ENCODE assay signal across 13 mouse cellular contexts in the genomic region with DNA sequence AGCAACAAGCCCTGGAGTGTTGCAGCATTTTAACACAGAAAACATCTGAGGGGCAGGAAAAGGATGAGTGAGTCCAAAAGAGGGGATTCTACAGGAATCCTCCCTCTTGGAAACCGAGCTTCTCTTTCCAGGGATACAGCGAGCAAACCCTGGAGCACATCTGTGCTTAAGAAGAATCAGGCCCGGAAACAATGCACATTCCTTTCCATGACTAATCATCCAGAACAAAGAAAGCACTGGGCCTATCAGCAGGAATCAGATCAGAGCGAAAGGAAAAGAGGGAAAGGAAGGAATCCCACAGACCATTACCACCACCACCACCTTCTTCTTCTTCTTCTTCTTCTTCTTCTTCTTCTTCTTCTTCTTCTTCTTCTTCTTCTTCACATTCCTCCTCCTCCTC. TPM values are rescaled to one million over a fixed set of nuclear protein-coding genes. Genes with fewer than 3 reads are reported as not detected.
DNase-seq lines count a peak whose midpoint lies in the region; ATAC-seq and TF ChIP-seq lines count a peak whose summit lies in the region.
"Had no signal": no experiment of that assay in that cellular context is flagged by ENCODE, and none has a peak within 500 bp of the region (broad histone marks: within the 10 kb centered on the region; RNA-seq: fewer than 3 reads in every experiment).

No protein-coding gene starts in this region.

- 14% methylated on average over 4 of the region's 4 CpGs for WGBS in hindbrain, embryonic 11.5 days
- 10% methylated on average over 4 of the region's 4 CpGs for WGBS in hindbrain, embryonic 14.5 days
- 10% methylated on average over 4 of the region's 4 CpGs for WGBS in midbrain, embryonic 11.5 days
- WGBS in midbrain, postnatal 0 days, result 16% methylated on average over 4 of the region's 4 CpGs

- H3K4me2 ChIP-seq in hindbrain, embryonic 11.5 days (replicated peaks; ENCODE audit: low read depth, low read length), result no peak overlapping the region
- no peak overlapping the region for H3K4me2 ChIP-seq in hindbrain, embryonic 14.5 days (replicated peaks)
- no peak overlapping the region for H3K4me2 ChIP-seq in midbrain, embryonic 11.5 days
- no peak overlapping the region for H3K4me2 ChIP-seq in midbrain, postnatal 0 days (ENCODE audit: low read depth, low read length, poor library complexity, severe bottlenecking)
- H3K4me2 ChIP-seq: forebrain, embryonic 13.5 days had no signal

- no peaks in the 10 kb centered on the region for H3K9me3 ChIP-seq in hindbrain, embryonic 11.5 days (ENCODE audit: control insufficient read depth, low read length)
- no peaks in the 10 kb centered on the region for H3K9me3 ChIP-seq in hindbrain, embryonic 14.5 days (ENCODE audit: control insufficient read depth, low read length)
- H3K9me3 ChIP-seq in midbrain, embryonic 11.5 days (ENCODE audit: control insufficient read depth, low read length), result no peaks in the 10 kb centered on the region
- no peaks in the 10 kb centered on the region for H3K9me3 ChIP-seq in midbrain, postnatal 0 days (ENCODE audit: low read length)
- H3K9me3 ChIP-seq: forebrain, embryonic 13.5 days had no signal

- no peak for TF ChIP-seq CTCF in midbrain, postnatal 0 days (IDR thresholded peaks at IDR 0.05)

- no peak overlapping the region for H3K4me3 ChIP-seq in hindbrain, embryonic 11.5 days (ENCODE audit: low read depth, low read length)
- no peak overlapping the region for H3K4me3 ChIP-seq in hindbrain, embryonic 14.5 days (replicated peaks; ENCODE audit: low read length)
- no peak overlapping the region for H3K4me3 ChIP-seq in midbrain, embryonic 11.5 days (ENCODE audit: low read depth, low read length)
- H3K4me3 ChIP-seq in midbrain, postnatal 0 days (ENCODE audit: low read depth, low read length), result no peak overlapping the region
- H3K4me3 ChIP-seq: forebrain, embryonic 13.5 days had no signal

- no peak overlapping the region for H3K9ac ChIP-seq in hindbrain, embryonic 11.5 days (ENCODE audit: low read depth, low read length)
- H3K9ac ChIP-seq in hindbrain, embryonic 14.5 days, result no peak overlapping the region
- no peak overlapping the region for H3K9ac ChIP-seq in midbrain, embryonic 11.5 days (ENCODE audit: low read length)
- no peak overlapping the region for H3K9ac ChIP-seq in midbrain, postnatal 0 days (replicated peaks; ENCODE audit: low read length, poor library complexity, severe bottlenecking)
- H3K9ac ChIP-seq: forebrain, embryonic 13.5 days had no signal

- no peak overlapping the region for H3K27ac ChIP-seq in hindbrain, embryonic 11.5 days (ENCODE audit: low read depth, low read length)
- H3K27ac ChIP-seq in hindbrain, embryonic 14.5 days, result no peak overlapping the region
- H3K27ac ChIP-seq in midbrain, embryonic 11.5 days (ENCODE audit: low read depth, low read length), result no peak overlapping the region
- H3K27ac ChIP-seq in midbrain, postnatal 0 days (ENCODE audit: low read depth, low read length), result no peak overlapping the region
- H3K27ac ChIP-seq: forebrain, embryonic 13.5 days; hindbrain, postnatal 0 days; macrophage had no signal

- H3K36me3 ChIP-seq in hindbrain, embryonic 11.5 days (ENCODE audit: control insufficient read depth, insufficient read depth, low read length), result no peaks in the 10 kb centered on the region
- H3K36me3 ChIP-seq in hindbrain, embryonic 14.5 days (replicated peaks; ENCODE audit: control insufficient read depth, insufficient read depth), result no peaks in the 10 kb centered on the region
- no peaks in the 10 kb centered on the region for H3K36me3 ChIP-seq in midbrain, embryonic 11.5 days (ENCODE audit: control insufficient read depth, insufficient read depth, low read length)
- no peaks in the 10 kb centered on the region for H3K36me3 ChIP-seq in midbrain, postnatal 0 days (ENCODE audit: insufficient read depth, low read length)

- H3K4me1 ChIP-seq in hindbrain, embryonic 11.5 days (replicated peaks; ENCODE audit: control insufficient read depth, insufficient read depth, low read length), result no peaks in the 10 kb centered on the region
- H3K4me1 ChIP-seq in hindbrain, embryonic 14.5 days (replicated peaks; ENCODE audit: control insufficient read depth, insufficient read depth, low read length), result no peaks in the 10 kb centered on the region
- peaks cover 2% of the 10 kb centered on the region; the same call in 1 of the 2 replicates for H3K4me1 ChIP-seq in midbrain, embryonic 11.5 days (ENCODE audit: control insufficient read depth, insufficient read depth, low read length)
- H3K4me1 ChIP-seq in midbrain, postnatal 0 days (ENCODE audit: insufficient read depth, low read length), result no peaks in the 10 kb centered on the region
- H3K4me1 ChIP-seq: forebrain, embryonic 13.5 days had no signal

- no peaks in the 10 kb centered on the region for H3K27me3 ChIP-seq in hindbrain, embryonic 11.5 days (ENCODE audit: control insufficient read depth, insufficient read depth, low read length)
- H3K27me3 ChIP-seq in hindbrain, embryonic 14.5 days (ENCODE audit: control insufficient read depth, insufficient read depth, low read length), result no peaks in the 10 kb centered on the region
- H3K27me3 ChIP-seq in midbrain, embryonic 11.5 days (ENCODE audit: control insufficient read depth, insufficient read depth, low read length), result no peaks in the 10 kb centered on the region
- H3K27me3 ChIP-seq in midbrain, postnatal 0 days (ENCODE audit: insufficient read depth, low read length), result no peaks in the 10 kb centered on the region
- H3K27me3 ChIP-seq: forebrain, embryonic 13.5 days had no signal

- peak; percentile 22 for DNase-seq in hindbrain, embryonic 11.5 days (ENCODE audit: low spot score)
- no peak for DNase-seq in hindbrain, embryonic 14.5 days (ENCODE audit: low spot score)
- DNase-seq in midbrain, embryonic 11.5 days (ENCODE audit: low spot score, missing footprints), result peak; percentile 89
- no peak for DNase-seq in midbrain, postnatal 0 days (ENCODE audit: low spot score)
- peak; percentile 67 for DNase-seq in embryo, embryonic 10.5 days (ENCODE audit: low spot score)
- DNase-seq in retina, embryonic 14.5 days (ENCODE audit: low spot score), result peak; percentile 38
- DNase-seq in urinary bladder, postnatal 36 days (ENCODE audit: low spot score in 2 of 2), result no peak
- DNase-seq: gastrocnemius, postnatal 14 days; layer of hippocampus, adult 9-11 months; right cerebral cortex, adult 18-20 months had no signal

- ATAC-seq in hindbrain, embryonic 11.5 days (ENCODE audit: low FRiP score), result no peak
- ATAC-seq in hindbrain, embryonic 14.5 days (ENCODE audit: low FRiP score), result no peak
- ATAC-seq in midbrain, embryonic 11.5 days (ENCODE audit: low FRiP score), result no peak
- ATAC-seq in midbrain, postnatal 0 days (ENCODE audit: low FRiP score), result no peak
- ATAC-seq: forebrain, embryonic 13.5 days; hindbrain, postnatal 0 days had no signal

RNA-seq across cellular contexts. Expression of a gene that starts 33.4 kb away (rescaled TPM):
- 0.91 and 0.95 TPM in 2 replicates for polyA plus RNA-seq in hindbrain, embryonic 11.5 days (2014; fragmentation: Nextera tagmentation; extraction: Ambion mirVana)
- 0.78 and 1.3 TPM in 2 replicates for polyA plus RNA-seq in hindbrain, embryonic 14.5 days (2014; fragmentation: Nextera tagmentation; extraction: Ambion mirVana)
- polyA plus RNA-seq in midbrain, embryonic 11.5 days (2014; fragmentation: Nextera tagmentation; extraction: Ambion mirVana), result 0.75 and 0.87 TPM in 2 replicates
- 1.9 TPM in 2 replicates for total RNA-seq in midbrain, postnatal 0 days (2014; rRNA removed)
- polyA plus RNA-seq in midbrain, postnatal 0 days (2015; fragmentation: Nextera tagmentation; extraction: Ambion mirVana), result 0.30 and 0.42 TPM in 2 replicates

Comparison
In these comparisons a context has a peak if more than half of its experiments do, and no peak if none do; other contexts are left out.
1. DNase-seq: peak in hindbrain, embryonic 11.5 days (single experiment), midbrain, embryonic 11.5 days (single experiment), embryo, embryonic 10.5 days (single experiment) and retina, embryonic 14.5 days (single experiment); none in hindbrain, embryonic 14.5 days (single experiment), midbrain, postnatal 0 days (single experiment) and urinary bladder, postnatal 36 days (0 of 2).